Mouse (Mus musculus): ENCODE measurements around the gene Olfr430.
"Not testable (repeated sequence)": the region's sequence is repeated elsewhere in the genome, so short reads cannot be mapped to it uniquely, and the experiment has no call there.

The Olfr430 gene

GRCm38 (mm10) chr1:174066305-174066704 is at the start of gene Olfr430:
Olfr430 (plus strand) TSS chr1:174066605.
- no peak for DNase-seq (ENCODE audit: low read depth, low spot score)

GRCm38 (mm10) chr1:174031698-174032097 is 34.7 kb upstream of the Olfr430 start, which contains the start of gene Ifi205:
Ifi205 (minus strand) TSS chr1:174031810.
- DNase-seq (ENCODE audit: low read depth, low spot score) = no peak

- no peak for DNase-seq (ENCODE audit: low read depth, low spot score)
Measured at GRCm38 (mm10) chr1:174035841-174036240, 30.6 kb upstream of the Olfr430 start.

GRCm38 (mm10) chr1:174038480-174038879 is 27.9 kb upstream of the Olfr430 start:
- DNase-seq (ENCODE audit: low read depth, low spot score) = no peak

GRCm38 (mm10) chr1:174040523-174041177 is 25.8 kb upstream of the Olfr430 start, which contains the start of gene Olfr433:
Olfr433 (plus strand) TSS chr1:174040705.
- DNase-seq (ENCODE audit: low read depth, low spot score) = no peak

GRCm38 (mm10) chr1:174042091-174042884 is 24.1 kb upstream of the Olfr430 start:
- DNase-seq (ENCODE audit: low read depth, low spot score) = not testable (repeated sequence)

- DNase-seq (ENCODE audit: low read depth, low spot score) = peak; percentile 9
Measured at GRCm38 (mm10) chr1:174044431-174044830, 22.0 kb upstream of the Olfr430 start.

GRCm38 (mm10) chr1:174048227-174048626 is 18.2 kb upstream of the Olfr430 start:
- not testable (repeated sequence) for DNase-seq (ENCODE audit: low read depth, low spot score)

GRCm38 (mm10) chr1:174048893-174049292 is 17.5 kb upstream of the Olfr430 start, which contains the start of gene Olfr432:
Olfr432 (plus strand) TSS chr1:174049205.
- no peak for DNase-seq (ENCODE audit: low read depth, low spot score)

- not testable (repeated sequence) for DNase-seq (ENCODE audit: low read depth, low spot score)
Measured at GRCm38 (mm10) chr1:174049357-174049756, 17.0 kb upstream of the Olfr430 start.

- DNase-seq (ENCODE audit: low read depth, low spot score) = no peak
Measured at GRCm38 (mm10) chr1:174050532-174050931, 15.9 kb upstream of the Olfr430 start.

GRCm38 (mm10) chr1:174051515-174051914 is 14.9 kb upstream of the Olfr430 start:
- DNase-seq (ENCODE audit: low read depth, low spot score) = no peak

GRCm38 (mm10) chr1:174051931-174052536 is 14.4 kb upstream of the Olfr430 start:
- DNase-seq (ENCODE audit: low read depth, low spot score) = no peak

- no peak for DNase-seq (ENCODE audit: low read depth, low spot score)
Measured at GRCm38 (mm10) chr1:174052981-174053380, 13.4 kb upstream of the Olfr430 start.

- no peak for DNase-seq (ENCODE audit: low read depth, low spot score)
Measured at GRCm38 (mm10) chr1:174055248-174055647, 11.2 kb upstream of the Olfr430 start.

GRCm38 (mm10) chr1:174084031-174084430 is 17.6 kb downstream of the Olfr430 start, which contains the start of gene Olfr429:
Olfr429 (plus strand) TSS chr1:174084331.
- no peak for DNase-seq (ENCODE audit: low read depth, low spot score)

- no peak for DNase-seq (ENCODE audit: low read depth, low spot score)
Measured at GRCm38 (mm10) chr1:174096591-174096990, 30.2 kb downstream of the Olfr430 start, which contains the start of gene Olfr427. Olfr427 (plus strand) TSS chr1:174096891.

- DNase-seq (ENCODE audit: low read depth, low spot score) = no peak
Measured at GRCm38 (mm10) chr1:174103735-174104134, 37.3 kb downstream of the Olfr430 start.

- no peak for DNase-seq (ENCODE audit: low read depth, low spot score)
Measured at GRCm38 (mm10) chr1:174121062-174121461, 54.7 kb downstream of the Olfr430 start, which contains the start of gene Olfr231. Olfr231 (minus strand) TSS chr1:174121162.
